32 mouse cellular contexts compared by ENCODE assay signal in the genomic region with DNA sequence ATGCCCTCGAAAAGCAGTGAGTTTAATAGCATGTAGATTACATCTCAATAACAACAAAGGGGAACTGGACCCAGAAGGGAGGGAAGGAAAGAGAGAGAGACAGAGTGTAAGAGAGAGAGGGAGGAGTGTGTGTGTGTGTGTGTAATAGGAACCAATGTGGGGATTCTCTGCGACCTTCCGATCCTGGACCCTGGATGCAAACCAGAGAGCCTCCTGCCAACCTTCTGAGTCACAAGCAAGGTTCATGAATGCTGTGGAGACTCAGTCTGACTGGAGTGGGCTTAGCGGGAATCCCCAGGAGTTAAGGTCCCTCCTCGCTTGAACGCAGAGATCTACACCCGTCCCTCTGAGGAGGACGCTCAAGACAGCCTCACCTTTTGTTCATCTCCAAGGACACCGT. TPM values are rescaled to one million over a fixed set of nuclear protein-coding genes. Genes with fewer than 3 reads are reported as not detected.
DNase-seq lines count a peak whose midpoint lies in the region; ATAC-seq and TF ChIP-seq lines count a peak whose summit lies in the region.
"Had no signal": no experiment of that assay in that cellular context is flagged by ENCODE, and none has a peak within 500 bp of the region (broad histone marks: within the 10 kb centered on the region; RNA-seq: fewer than 3 reads in every experiment).

No protein-coding gene starts in this region.

- no peak overlapping the region for H3K4me3 ChIP-seq in hindbrain, embryonic 14.5 days (replicated peaks; ENCODE audit: low read length)
- no peak overlapping the region for H3K4me3 ChIP-seq in hindbrain, embryonic 11.5 days (ENCODE audit: low read depth, low read length)
- no peak overlapping the region for H3K4me3 ChIP-seq in midbrain, embryonic 15.5 days
- no peak overlapping the region for H3K4me3 ChIP-seq in midbrain, postnatal 0 days (ENCODE audit: low read depth, low read length)
- H3K4me3 ChIP-seq: embryonic facial prominence, embryonic 10.5 days; embryonic facial prominence, embryonic 15.5 days; forebrain, embryonic 12.5 days; heart, adult 2 months; heart, embryonic 12.5 days; limb, embryonic 12.5 days; liver, embryonic 15.5 days; midbrain, embryonic 10.5 days had no signal

- no peak overlapping the region for H3K4me2 ChIP-seq in hindbrain, embryonic 14.5 days (replicated peaks)
- H3K4me2 ChIP-seq in hindbrain, embryonic 11.5 days (replicated peaks; ENCODE audit: low read depth, low read length) = no peak overlapping the region
- no peak overlapping the region for H3K4me2 ChIP-seq in midbrain, embryonic 15.5 days
- H3K4me2 ChIP-seq in midbrain, postnatal 0 days (ENCODE audit: low read depth, low read length, poor library complexity, severe bottlenecking) = no peak overlapping the region
- H3K4me2 ChIP-seq: embryonic facial prominence, embryonic 15.5 days; forebrain, embryonic 12.5 days; heart, embryonic 12.5 days; limb, embryonic 12.5 days; liver, embryonic 15.5 days; lung, embryonic 14.5 days had no signal

- H3K9me3 ChIP-seq in hindbrain, embryonic 14.5 days (ENCODE audit: control insufficient read depth, low read length) = no peaks in the 10 kb centered on the region
- no peaks in the 10 kb centered on the region for H3K9me3 ChIP-seq in hindbrain, embryonic 11.5 days (ENCODE audit: control insufficient read depth, low read length)
- H3K9me3 ChIP-seq in midbrain, embryonic 15.5 days = no peaks in the 10 kb centered on the region
- no peaks in the 10 kb centered on the region for H3K9me3 ChIP-seq in midbrain, postnatal 0 days (ENCODE audit: low read length)
- H3K9me3 ChIP-seq: embryonic facial prominence, embryonic 10.5 days; embryonic facial prominence, embryonic 15.5 days; forebrain, embryonic 12.5 days; heart, embryonic 12.5 days; limb, embryonic 12.5 days; midbrain, embryonic 10.5 days had no signal

- peak; percentile 64 for DNase-seq in adrenal gland, adult 2 months
- DNase-seq in adrenal gland, postnatal 4 days (ENCODE audit: low spot score in 2 of 2) = no peak
- DNase-seq in hindbrain, embryonic 14.5 days (ENCODE audit: low spot score) = no peak
- no peak for DNase-seq in hindbrain, embryonic 11.5 days (ENCODE audit: low spot score)
- no peak for DNase-seq in midbrain, postnatal 0 days (ENCODE audit: low spot score)
- no peak for DNase-seq in natural killer cell, adult 2 months (ENCODE audit: low spot score in 2 of 2)
- DNase-seq: cerebellum, adult 11-12 months; cerebellum, adult 9-11 months; forebrain, postnatal 0 days; heart, adult 2 months; heart, postnatal 4 days; kidney, adult 18-20 months; kidney, postnatal 4 days; lung, embryonic 14.5 days; lung, postnatal 14 days; right cerebral cortex, adult 18-20 months; spleen, adult 18-20 months; thymus, postnatal 14 days had no signal

- H3K9ac ChIP-seq in hindbrain, embryonic 14.5 days = no peak overlapping the region
- H3K9ac ChIP-seq in hindbrain, embryonic 11.5 days (ENCODE audit: low read depth, low read length) = no peak overlapping the region
- H3K9ac ChIP-seq in midbrain, embryonic 15.5 days = no peak overlapping the region
- no peak overlapping the region for H3K9ac ChIP-seq in midbrain, postnatal 0 days (replicated peaks; ENCODE audit: low read length, poor library complexity, severe bottlenecking)
- H3K9ac ChIP-seq: embryonic facial prominence, embryonic 15.5 days; forebrain, embryonic 12.5 days; forebrain, postnatal 0 days; heart, embryonic 12.5 days; limb, embryonic 12.5 days; liver, embryonic 15.5 days; lung, embryonic 14.5 days had no signal

- H3K4me1 ChIP-seq in hindbrain, embryonic 14.5 days (replicated peaks; ENCODE audit: control insufficient read depth, insufficient read depth, low read length) = peaks cover 42% of the 10 kb centered on the region
- 0 out of 2 replicates have a peak, but pooled peaks cover 2% of the 10 kb centered on the region for H3K4me1 ChIP-seq in hindbrain, embryonic 11.5 days (replicated peaks; ENCODE audit: control insufficient read depth, insufficient read depth, low read length)
- H3K4me1 ChIP-seq in midbrain, embryonic 15.5 days = peaks cover 47% of the 10 kb centered on the region
- H3K4me1 ChIP-seq in midbrain, postnatal 0 days (ENCODE audit: insufficient read depth, low read length) = peaks cover 31% of the 10 kb centered on the region
- H3K4me1 ChIP-seq: heart, embryonic 12.5 days; liver, embryonic 15.5 days had no signal

- no peak for ATAC-seq in hindbrain, embryonic 14.5 days (ENCODE audit: low FRiP score)
- ATAC-seq in hindbrain, embryonic 11.5 days (ENCODE audit: low FRiP score) = no peak
- no peak for ATAC-seq in midbrain, embryonic 15.5 days (replicated peaks)
- no peak for ATAC-seq in midbrain, postnatal 0 days (ENCODE audit: low FRiP score)
- ATAC-seq: forebrain, postnatal 0 days had no signal

- 0 out of 2 replicates have a peak overlapping the region, but pooled peaks have one; percentile 3 for H3K27ac ChIP-seq in hindbrain, embryonic 14.5 days
- no peak overlapping the region for H3K27ac ChIP-seq in hindbrain, embryonic 11.5 days (ENCODE audit: low read depth, low read length)
- peak overlapping the region; percentile 35; the same call in 1 of the 2 replicates for H3K27ac ChIP-seq in midbrain, embryonic 15.5 days
- H3K27ac ChIP-seq in midbrain, postnatal 0 days (ENCODE audit: low read depth, low read length) = no peak overlapping the region
- H3K27ac ChIP-seq: embryonic facial prominence, embryonic 10.5 days; embryonic facial prominence, embryonic 15.5 days; heart, adult 2 months; kidney, postnatal 0 days; limb, embryonic 12.5 days; liver, embryonic 15.5 days; midbrain, embryonic 10.5 days had no signal

- TF ChIP-seq CTCF in midbrain, postnatal 0 days (IDR thresholded peaks at IDR 0.05) = no peak

- no peaks in the 10 kb centered on the region for H3K36me3 ChIP-seq in hindbrain, embryonic 14.5 days (replicated peaks; ENCODE audit: control insufficient read depth, insufficient read depth)
- H3K36me3 ChIP-seq in hindbrain, embryonic 11.5 days (ENCODE audit: control insufficient read depth, insufficient read depth, low read length) = no peaks in the 10 kb centered on the region
- H3K36me3 ChIP-seq in midbrain, embryonic 15.5 days (replicated peaks) = no peaks in the 10 kb centered on the region
- peaks cover 6% of the 10 kb centered on the region; the same call in 1 of the 2 replicates for H3K36me3 ChIP-seq in midbrain, postnatal 0 days (ENCODE audit: insufficient read depth, low read length)
- H3K36me3 ChIP-seq: embryonic facial prominence, embryonic 10.5 days; embryonic facial prominence, embryonic 15.5 days; forebrain, embryonic 12.5 days; heart, embryonic 12.5 days; limb, embryonic 12.5 days; liver, embryonic 15.5 days had no signal

- H3K27me3 ChIP-seq in hindbrain, embryonic 14.5 days (ENCODE audit: control insufficient read depth, insufficient read depth, low read length) = no peaks in the 10 kb centered on the region
- H3K27me3 ChIP-seq in hindbrain, embryonic 11.5 days (ENCODE audit: control insufficient read depth, insufficient read depth, low read length) = no peaks in the 10 kb centered on the region
- H3K27me3 ChIP-seq in midbrain, embryonic 15.5 days (replicated peaks) = 0 out of 2 replicates have a peak, but pooled peaks cover 2% of the 10 kb centered on the region
- H3K27me3 ChIP-seq in midbrain, postnatal 0 days (ENCODE audit: insufficient read depth, low read length) = no peaks in the 10 kb centered on the region
- H3K27me3 ChIP-seq: CH12.LX; forebrain, embryonic 12.5 days; liver, embryonic 15.5 days had no signal

- WGBS in hindbrain, embryonic 14.5 days = 71% methylated on average over 9 of the region's 9 CpGs
- 82% methylated on average over 9 of the region's 9 CpGs for WGBS in hindbrain, embryonic 11.5 days
- 62% methylated on average over 9 of the region's 9 CpGs for WGBS in midbrain, embryonic 15.5 days
- 55% methylated on average over 9 of the region's 9 CpGs for WGBS in midbrain, postnatal 0 days

RNA-seq across cellular contexts. Expression of gene Ajap1, which starts 45.4 kb away (rescaled TPM):
- total RNA-seq in adrenal gland, adult 2 months (2021) = 1 to 10 TPM; 1.4 to 9.9 TPM
- 8.2 and 9.0 TPM in 2 replicates for polyA plus RNA-seq in adrenal gland, adult 2 months (2012; rRNA removed)
- total RNA-seq in adrenal gland, postnatal 4 days (2021) = 10 to 100 TPM; 20.9 to 23.7 TPM
- 16.3 and 18.5 TPM in 2 replicates for polyA plus RNA-seq in hindbrain, embryonic 14.5 days (2014; fragmentation: Nextera tagmentation; extraction: Ambion mirVana)
- polyA plus RNA-seq in hindbrain, embryonic 11.5 days (2014; fragmentation: Nextera tagmentation; extraction: Ambion mirVana) = 2.9 and 3.7 TPM in 2 replicates
- polyA plus RNA-seq in midbrain, embryonic 15.5 days (2015; fragmentation: Nextera tagmentation; extraction: Ambion mirVana) = 12.3 and 13.2 TPM in 2 replicates
- total RNA-seq in midbrain, postnatal 0 days (2014; rRNA removed) = 74.8 and 80.8 TPM in 2 replicates
- polyA plus RNA-seq in midbrain, postnatal 0 days (2015; fragmentation: Nextera tagmentation; extraction: Ambion mirVana) = 29.5 and 33.7 TPM in 2 replicates
- total RNA-seq: CH12.LX; liver, adult 2 months; megakaryocyte progenitor cell, adult 5-6 weeks; monocyte, adult 5-6 weeks had no signal
- polyA plus RNA-seq: heart, adult 2 months; heart, postnatal 0 days; lung, embryonic 14.5 days had no signal

Comparison
In these comparisons a context has a peak if more than half of its experiments do, and no peak if none do; other contexts are left out.
1. H3K27ac ChIP-seq: peak in hindbrain, embryonic 14.5 days (single experiment) and midbrain, embryonic 15.5 days (single experiment); none in hindbrain, embryonic 11.5 days (single experiment) and midbrain, postnatal 0 days (single experiment).